Mouse (Mus musculus) thymus, postnatal 36 days (tissue): ENCODE measurements around the gene Myof.

Experiments
- DNase-seq, 2 experiments: peaks; one replicate each; pipeline ENCODE4 v3.0.0; 2022; ENCODE audit warnings: mixed read lengths in 2 of 2

Myof gene

GRCm38 (mm10) chr19:37861171-37861570, 182.2 kb downstream of the Myof start:
- DNase-seq, result no peak

DNA sequence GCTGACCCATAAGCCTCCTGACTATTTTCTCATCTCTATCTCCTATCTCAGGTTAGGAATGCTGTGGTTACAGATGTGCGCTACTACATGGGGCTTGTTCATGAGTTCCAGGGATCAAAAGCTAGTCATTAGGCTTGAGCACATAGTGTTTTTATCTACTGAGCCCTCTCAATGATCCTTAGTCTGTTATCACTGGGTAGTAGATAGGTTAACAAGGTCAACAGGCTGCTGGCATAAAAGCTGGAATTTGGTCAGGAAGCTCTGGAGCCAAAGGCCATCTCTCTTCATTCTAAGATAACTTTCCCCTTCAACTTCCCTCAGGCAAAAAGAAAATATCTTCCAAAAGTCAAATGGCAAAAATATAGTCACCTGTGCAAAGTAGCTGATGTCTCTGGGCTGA, 183.1 kb downstream of the Myof start:
- no peak for DNase-seq

- DNase-seq, result no peak
Measured at GRCm38 (mm10) chr19:37858406-37859081, 184.8 kb downstream of the Myof start.

GRCm38 (mm10) chr19:37852056-37852455, 191.3 kb downstream of the Myof start:
- DNase-seq, result no peak

GRCm38 (mm10) chr19:37851590-37852038, 191.8 kb downstream of the Myof start:
- DNase-seq, result no peak
